Mouse (Mus musculus) urinary bladder, postnatal 36 days (tissue): ENCODE measurements around the gene Pla2g6.

ENCODE experiments used
- DNase-seq, 2 experiments: peaks; one replicate each; pipeline ENCODE4 v3.0.0; 2022; ENCODE audit warnings: low spot score in 2 of 2, mixed read lengths in 1 of 2

Gene Pla2g6

DNA sequence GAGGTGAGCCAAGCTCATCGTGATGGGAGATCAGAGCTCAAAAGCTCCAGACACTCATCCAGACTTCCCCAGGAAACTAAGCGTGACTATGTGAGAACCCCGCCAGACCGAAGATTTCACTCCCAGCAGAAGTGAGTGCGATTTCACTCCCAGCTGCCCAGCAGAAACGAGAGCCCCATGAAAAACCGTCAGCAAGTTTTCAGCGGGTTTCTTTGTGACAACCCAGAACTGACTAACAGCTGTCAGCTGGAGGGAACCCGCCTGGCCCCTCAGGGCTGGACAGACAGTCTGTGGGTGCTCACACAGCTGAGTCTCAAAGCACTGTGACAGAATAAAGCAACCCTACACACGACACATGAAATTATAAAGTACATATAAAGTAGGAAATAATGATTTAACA, 50.5 kb downstream of the Pla2g6 start:
- no peak for DNase-seq

GRCm38 (mm10) chr15:79273020-79273419, 55.2 kb downstream of the Pla2g6 start:
- no peak for DNase-seq

DNA sequence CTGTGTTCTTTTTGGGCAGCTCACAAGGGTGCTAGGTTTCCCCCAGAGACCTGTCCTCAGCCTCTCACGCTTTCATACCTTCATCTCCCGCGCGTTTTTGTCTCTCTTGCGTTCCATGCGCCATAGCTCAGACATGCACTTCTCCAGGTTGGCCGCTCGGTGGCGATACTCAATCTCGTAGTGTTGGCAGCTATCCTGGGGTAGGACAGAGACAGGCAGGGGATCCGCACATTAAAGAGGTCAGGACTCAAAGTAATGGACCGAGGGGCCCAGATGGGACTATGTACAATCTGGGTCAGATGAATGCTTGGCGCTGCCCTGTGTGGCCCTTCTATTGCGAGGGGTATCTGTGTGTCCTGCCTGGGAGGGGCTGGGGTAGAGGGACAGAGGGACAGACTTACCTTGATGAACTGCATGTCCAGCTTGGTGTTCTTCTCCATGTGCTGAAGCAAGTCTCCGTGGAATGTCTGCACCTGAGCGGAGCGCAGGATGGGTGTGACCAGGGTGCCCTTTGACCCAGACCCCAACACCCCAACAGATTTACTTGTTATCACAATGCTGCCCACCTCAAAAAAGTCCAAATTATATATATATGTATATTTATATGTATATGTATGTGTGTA, 57.0 kb downstream of the Pla2g6 start:
- DNase-seq = peak in 1 of 2 experiments; percentile 44

DNA sequence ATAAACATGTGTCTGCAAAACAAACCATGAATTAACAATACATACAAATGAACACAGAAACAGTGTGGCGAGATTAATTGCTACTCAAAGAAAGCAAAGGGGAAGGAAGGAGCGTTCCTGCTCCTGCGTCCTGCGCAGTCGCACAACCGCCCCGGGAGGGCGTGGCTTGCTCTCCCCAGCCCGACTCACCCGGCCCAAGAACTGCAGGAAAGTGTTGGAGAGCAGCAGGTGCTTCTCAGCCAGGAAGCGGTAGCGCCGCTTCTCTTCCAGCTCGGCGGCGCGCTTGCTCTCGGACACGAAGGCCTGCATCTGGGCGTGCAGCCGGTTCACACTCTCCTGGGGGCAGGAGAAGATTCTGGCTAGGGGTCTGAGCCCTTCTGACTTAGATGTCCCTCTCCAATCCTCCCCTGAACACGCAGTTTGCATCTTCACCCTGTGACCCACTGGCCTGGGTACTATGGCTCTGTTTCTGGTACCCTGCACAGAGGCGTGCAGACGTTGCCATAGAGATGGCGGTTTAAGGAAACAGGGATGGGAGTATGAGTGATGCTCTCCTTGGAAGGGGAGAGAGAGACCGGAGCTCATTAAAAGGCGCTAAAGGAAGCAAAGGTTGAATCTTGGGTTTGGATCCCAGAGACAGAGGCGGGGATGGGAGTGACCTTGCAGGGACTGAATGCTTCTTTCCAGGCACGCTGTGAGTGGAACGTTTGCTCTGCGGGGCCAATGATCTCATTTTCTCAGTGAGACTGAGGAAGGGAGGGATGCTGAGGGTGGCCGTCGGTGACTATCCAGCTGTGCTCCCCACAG, 57.7 kb downstream of the Pla2g6 start:
- peak; percentile 65 to 84 for DNase-seq

GRCm38 (mm10) chr15:79268521-79268920, 59.7 kb downstream of the Pla2g6 start:
- DNase-seq = no peak

DNA sequence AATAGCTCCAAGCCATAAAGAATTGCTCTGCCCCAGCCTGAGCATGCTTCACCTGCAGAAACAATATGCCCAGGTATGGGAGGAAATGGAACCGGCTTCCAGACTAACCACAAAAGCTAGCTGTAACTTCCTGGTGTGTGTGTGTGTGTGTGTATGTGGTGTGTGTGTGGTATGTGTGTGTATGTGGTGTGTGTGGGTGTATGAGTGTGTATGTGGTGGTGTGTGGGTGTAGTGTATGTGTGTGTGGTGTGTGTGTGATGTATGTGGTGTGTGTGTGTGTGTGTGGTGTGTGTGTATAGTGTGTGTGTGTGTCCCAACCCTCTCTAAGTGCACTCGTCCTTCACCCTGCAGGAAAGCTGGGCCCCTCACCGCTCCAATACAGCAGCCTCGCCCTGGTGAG, 62.8 kb downstream of the Pla2g6 start:
- no peak for DNase-seq

GRCm38 (mm10) chr15:79263726-79264125, 64.5 kb downstream of the Pla2g6 start:
- DNase-seq = no peak

GRCm38 (mm10) chr15:79262786-79263309, 65.3 kb downstream of the Pla2g6 start:
- no peak for DNase-seq

GRCm38 (mm10) chr15:79262375-79262774, 65.8 kb downstream of the Pla2g6 start:
- DNase-seq = no peak

DNA sequence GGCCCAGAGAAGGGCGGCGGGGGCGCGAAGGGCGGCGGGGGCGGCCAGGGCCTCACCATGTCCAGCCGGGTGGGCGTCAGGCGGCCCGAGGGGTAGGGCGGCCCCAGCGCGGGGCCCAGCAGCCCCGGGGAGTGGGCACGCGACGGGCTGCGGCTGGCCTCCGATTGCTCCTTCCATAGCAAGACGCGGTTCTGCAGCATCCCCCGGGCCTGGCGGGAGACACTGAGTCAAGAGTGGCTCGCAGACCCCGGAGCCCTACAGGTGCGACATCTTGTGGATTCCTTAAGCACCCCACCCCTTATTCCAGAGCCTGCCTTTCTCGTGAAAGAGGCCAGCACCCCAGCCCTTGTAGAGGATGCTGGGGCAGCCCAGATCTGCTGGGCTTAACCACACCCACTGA, 66.4 kb downstream of the Pla2g6 start:
- DNase-seq = no peak

- peak in 1 of 2 experiments; percentile 44 for DNase-seq
These were observed 67.0 kb downstream of the Pla2g6 start for GRCm38 (mm10) chr15:79261095-79261725.

- no peak for DNase-seq
These were observed 69.7 kb downstream of the Pla2g6 start for GRCm38 (mm10) chr15:79258521-79258920.

DNA sequence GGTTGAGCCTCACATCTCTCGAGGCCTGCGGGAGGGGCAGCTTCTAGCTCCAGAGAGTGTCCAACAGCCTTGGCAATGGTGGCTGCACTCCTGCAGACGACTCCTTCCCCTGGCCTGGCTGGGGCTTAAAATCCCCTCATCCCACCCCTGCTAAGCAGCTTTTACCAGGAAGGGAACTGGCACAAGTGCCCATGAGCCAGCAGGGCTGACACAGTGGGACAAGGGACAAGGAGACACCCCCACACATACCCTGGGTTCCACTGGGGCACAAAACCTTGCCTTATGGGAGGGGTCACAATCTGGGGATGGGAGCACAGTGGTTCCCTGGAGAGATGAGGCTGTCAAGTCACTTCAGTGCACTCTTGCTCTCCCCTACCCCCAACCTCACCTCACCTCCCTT, 73.5 kb downstream of the Pla2g6 start, which contains the start of gene Slc16a8:
Gene Slc16a8 (minus strand): TSS at position 101 of the 400 bp plus-strand sequence.
- DNase-seq = no peak

DNA sequence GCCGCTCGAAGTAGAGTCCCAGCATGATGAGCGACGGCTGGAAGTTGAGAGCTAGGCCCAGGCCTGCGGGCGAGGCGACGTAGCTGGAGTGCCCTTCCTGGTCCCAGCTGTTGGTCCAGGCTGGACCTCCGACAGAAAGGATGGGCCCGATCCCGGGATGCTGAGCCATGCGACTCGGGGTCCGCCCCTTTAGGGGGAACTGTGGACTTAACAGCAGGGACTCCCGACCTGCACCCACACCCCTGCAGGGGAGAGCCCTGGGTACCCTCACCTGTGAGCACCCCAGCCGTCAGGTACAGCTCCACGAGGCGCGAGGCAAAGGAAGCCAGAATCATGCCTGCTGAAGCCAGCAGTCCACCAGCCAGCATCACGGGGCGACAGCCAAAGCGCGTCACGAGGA, 75.6 kb downstream of the Pla2g6 start:
- DNase-seq = peak in 1 of 2 experiments; percentile 10

- DNase-seq = peak in 1 of 2 experiments; percentile 29
These were observed 76.3 kb downstream of the Pla2g6 start for GRCm38 (mm10) chr15:79251781-79252491.

- no peak for DNase-seq
These were observed 77.0 kb downstream of the Pla2g6 start for GRCm38 (mm10) chr15:79251168-79251567.

GRCm38 (mm10) chr15:79250236-79250635, 78.0 kb downstream of the Pla2g6 start:
- no peak for DNase-seq

DNA sequence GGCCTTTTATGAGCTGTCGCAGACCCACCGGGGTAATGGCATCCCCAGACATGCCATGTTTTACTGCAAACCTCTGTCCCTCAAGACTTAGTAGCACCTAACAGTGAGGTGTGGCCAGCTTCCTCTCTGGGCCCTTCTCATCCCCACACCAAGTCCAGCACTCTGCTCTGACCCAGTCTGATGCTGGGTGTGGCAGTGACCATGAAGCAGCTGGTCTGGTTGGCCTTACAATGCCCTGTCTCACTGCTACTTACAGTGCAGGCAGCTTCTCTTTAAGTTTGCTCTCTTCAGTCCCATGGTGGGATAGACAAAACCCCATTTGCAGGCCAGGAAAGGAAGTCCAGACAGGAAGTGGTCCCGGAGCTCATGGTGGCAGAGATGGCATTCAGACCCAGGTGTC, 82.9 kb downstream of the Pla2g6 start:
- no peak for DNase-seq

DNA sequence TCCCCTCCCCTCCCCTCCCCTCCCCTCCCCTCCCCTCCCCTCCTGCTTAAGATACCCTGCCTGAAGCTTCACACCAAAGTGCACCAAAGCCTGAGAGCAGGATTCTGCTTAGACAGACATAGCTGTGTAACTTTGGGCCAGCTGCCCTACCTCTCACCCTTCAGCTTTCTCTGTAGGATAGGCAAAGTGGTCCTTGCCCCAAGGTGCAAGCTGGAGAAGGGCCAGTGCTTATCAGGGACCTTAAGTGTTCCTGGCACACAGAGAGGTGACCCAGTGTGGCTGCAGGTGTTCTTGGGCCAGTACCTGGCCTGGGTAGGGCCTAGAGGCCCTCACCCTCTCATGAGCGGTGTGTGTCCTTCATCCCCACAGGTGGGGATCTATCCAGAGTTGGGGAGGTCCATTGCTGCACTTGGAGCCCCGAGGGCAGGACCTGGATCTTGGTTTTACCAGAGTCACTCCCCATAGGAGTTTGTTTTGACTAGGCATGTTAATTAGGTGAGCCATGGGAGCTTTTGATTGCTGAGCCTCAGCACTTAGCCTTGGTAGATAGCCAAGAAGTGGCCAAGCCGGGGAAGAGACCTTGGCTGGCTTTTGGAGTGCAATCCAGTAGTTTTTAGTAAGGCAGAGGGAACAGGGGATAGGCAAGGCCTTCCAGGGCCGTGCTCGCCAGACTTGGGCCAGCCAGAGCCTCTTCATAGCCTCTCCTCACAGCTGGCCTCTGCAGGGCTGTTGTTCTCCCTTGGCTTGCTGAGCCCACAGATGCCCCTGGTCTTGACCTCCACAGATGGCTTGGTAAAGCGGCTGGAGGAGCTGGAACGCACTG, 83.9 kb downstream of the Pla2g6 start:
- DNase-seq = peak in 1 of 2 experiments; percentile 23

GRCm38 (mm10) chr15:79243234-79244042, 84.8 kb downstream of the Pla2g6 start:
- DNase-seq = peak; percentile 92 to 95
